Mouse (Mus musculus) testis, adult 2 months (tissue): ENCODE results near the gene Ift80. TPM values are rescaled to one million over a fixed set of nuclear protein-coding genes. Genes with fewer than 3 reads are reported as not detected.
A peak's percentile ranks its signal among the peaks of the same experiment; 100 is the strongest.

Experiments used
- H3K27ac ChIP-seq: fragments of 200-500 bp; 2 replicates; pipeline ENCODE4 v1.5.1; 2012; ENCODE audit warnings: low read depth, low read length; ENCODE audit not compliant: control insufficient read depth, insufficient read depth
- H3K27me3 ChIP-seq: fragments of 200-500 bp; 2 replicates; pipeline ENCODE4 v1.6.1; 2012; ENCODE audit warnings: mild to moderate bottlenecking, low read length, moderate library complexity; ENCODE audit not compliant: control insufficient read depth, insufficient read depth
- H3K36me3 ChIP-seq: fragments of 200-500 bp; 2 replicates; pipeline ENCODE4 v1.6.1; 2012; ENCODE audit warnings: mild to moderate bottlenecking, low read length; ENCODE audit not compliant: control insufficient read depth, insufficient read depth
- H3K4me1 ChIP-seq: fragments of 200-500 bp; 2 replicates; pipeline ENCODE4 v1.6.1; 2012; ENCODE audit warnings: low read length; ENCODE audit not compliant: control insufficient read depth, insufficient read depth
- H3K4me3 ChIP-seq: fragments of 200-500 bp; 2 replicates; pipeline ENCODE4 v1.5.1; 2012; ENCODE audit warnings: low read depth, mild to moderate bottlenecking, low read length, moderate library complexity, mixed read lengths; ENCODE audit not compliant: control insufficient read depth
- CTCF ChIP-seq: fragments of 200-500 bp; IDR thresholded peaks from 2 replicates; pipeline ENCODE4 v1.5.1; 2012; ENCODE audit warnings: low read depth, mild to moderate bottlenecking, inconsistent platforms, low read length, moderate library complexity; ENCODE audit not compliant: control insufficient read depth, insufficient read depth, insufficient replicate concordance
- POLR2A ChIP-seq: fragments of 200-500 bp; IDR thresholded peaks from 2 replicates; pipeline ENCODE4 v1.6.1; 2012; ENCODE audit warnings: low read depth, mild to moderate bottlenecking, inconsistent platforms, low read length, moderate library complexity; ENCODE audit not compliant: control insufficient read depth
- polyA plus RNA-seq: library from polyadenylated mRNA; depleted of rRNA; stranded (reverse); fragments of >200 nt; gene quantifications from 2 replicates; pipeline ENCODE4 v1.2.3, GENCODE M21; 2012

The Ift80 gene
- polyA plus RNA-seq, 1 experiment, result 30.9 TPM

GRCm38 (mm10) chr3:69017181-69017580 lies 12.8 kb upstream of the Ift80 start:
- H3K36me3 ChIP-seq, result no peaks in the 10 kb centered on the region; the same call in 1 of the 2 replicates
- H3K4me3 ChIP-seq, result no peak overlapping the region
- TF ChIP-seq POLR2A (no peak), CTCF (no peak)
- no peak overlapping the region for H3K27ac ChIP-seq
- H3K4me1 ChIP-seq, result no peaks in the 10 kb centered on the region
- no peaks in the 10 kb centered on the region for H3K27me3 ChIP-seq

- Histone ChIP-seq H3K4me3 (no peak overlapping the region), H3K36me3 (peaks cover 4% of the 10 kb centered on the region), H3K27me3 (no peaks in the 10 kb centered on the region), H3K27ac (no peak overlapping the region), H3K4me1 (peaks cover 7% of the 10 kb centered on the region)
- no peak for TF ChIP-seq CTCF
- no peak for TF ChIP-seq POLR2A
Observed at GRCm38 (mm10) chr3:69008873-69009272, 4.5 kb upstream of the Ift80 start.

DNA sequence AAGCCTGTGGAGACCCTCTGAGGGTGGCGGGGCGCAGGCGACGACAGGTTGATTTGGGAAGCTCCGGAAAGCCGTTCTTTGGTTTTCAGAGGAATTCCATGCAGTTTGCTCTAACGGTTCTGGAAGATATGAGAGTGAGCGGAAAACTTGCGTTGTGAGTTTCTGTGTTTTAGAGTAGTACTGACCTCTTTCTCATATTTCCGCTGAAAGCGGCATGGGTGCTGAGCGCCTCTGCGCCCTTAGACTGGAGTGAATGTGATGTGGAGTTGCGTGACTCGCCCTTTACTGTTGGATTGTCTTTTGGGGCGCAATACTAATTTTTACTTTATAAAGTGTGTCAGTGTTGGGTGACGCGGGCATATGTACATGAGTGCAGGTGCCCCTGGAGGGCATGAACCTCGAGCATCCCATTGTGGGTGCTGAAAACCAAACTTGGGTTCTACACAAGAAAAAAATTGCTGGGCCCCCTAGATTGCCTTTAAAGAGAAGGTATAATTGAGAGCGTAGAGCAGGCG lies 1.9 kb upstream of the Ift80 start:
- TF ChIP-seq CTCF, result no peak
- TF ChIP-seq POLR2A, result no peak
- no peaks in the 10 kb centered on the region for H3K27me3 ChIP-seq
- H3K4me3 ChIP-seq, result peak overlapping the region; percentile 96
- peaks cover 4% of the 10 kb centered on the region for H3K36me3 ChIP-seq
- peak overlapping the region; percentile 98 for H3K27ac ChIP-seq
- H3K4me1 ChIP-seq, result peaks cover 7% of the 10 kb centered on the region

DNA sequence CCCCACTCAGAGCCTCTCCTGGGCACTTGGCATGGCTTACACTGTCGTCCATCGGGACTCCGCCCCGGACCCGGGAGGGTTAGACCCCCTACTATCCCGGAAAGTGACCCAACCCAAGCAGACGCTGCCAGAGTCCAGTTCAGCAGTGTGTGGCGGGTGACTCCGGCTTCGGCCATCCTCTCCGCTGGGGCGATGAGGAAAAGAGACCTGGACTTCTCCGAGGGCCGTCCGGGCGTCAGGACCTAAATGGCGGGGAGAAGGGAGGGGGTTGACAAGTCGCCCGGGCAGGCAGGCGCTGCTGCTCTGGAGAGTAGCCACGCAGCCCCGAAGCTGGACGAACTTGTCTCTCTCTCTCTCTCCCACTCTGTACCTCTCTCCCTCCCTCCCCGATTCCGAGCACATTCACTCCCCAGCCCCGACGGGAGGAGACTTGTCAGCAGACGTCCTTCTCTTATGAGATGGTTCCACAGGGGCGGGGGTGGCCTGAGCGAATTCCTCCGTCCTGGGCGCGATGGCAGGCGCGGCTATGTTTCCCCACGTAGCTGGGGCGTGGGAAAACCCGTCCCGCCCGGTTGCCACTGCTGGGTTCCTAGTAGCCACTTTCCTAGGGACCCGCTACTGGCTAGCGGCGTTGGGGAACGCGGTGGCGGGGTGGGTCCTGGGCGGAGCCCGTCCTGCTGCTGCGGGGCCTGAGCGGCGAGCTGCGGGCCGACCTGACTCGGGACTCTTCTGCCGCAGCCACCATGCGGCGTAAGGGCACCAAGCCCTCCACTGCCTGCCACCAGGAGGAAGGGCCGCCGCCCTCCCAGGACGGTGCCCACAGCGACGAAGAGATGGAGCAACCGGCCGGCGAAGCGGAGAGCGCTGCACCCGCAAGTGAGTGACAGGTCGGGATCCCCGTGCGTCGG lies 1.2 kb upstream of the Ift80 start:
- TF ChIP-seq POLR2A (0 out of 2 replicates have a peak, but pooled peaks have one; percentile 14), CTCF (no peak)
- Histone ChIP-seq H3K4me1 (peaks cover 7% of the 10 kb centered on the region), H3K27ac (peak overlapping the region; percentile 98)

GRCm38 (mm10) chr3:69004055-69004436 lies 324 bp downstream of the Ift80 start:
- H3K27me3 ChIP-seq, result no peaks in the 10 kb centered on the region
- peaks cover 7% of the 10 kb centered on the region for H3K4me1 ChIP-seq
- TF ChIP-seq POLR2A (no peak), CTCF (no peak)
- peak overlapping the region; percentile 96 for H3K4me3 ChIP-seq
- H3K36me3 ChIP-seq, result peaks cover 4% of the 10 kb centered on the region
- H3K27ac ChIP-seq, result peak overlapping the region; percentile 98

More for the DNA sequence above, 1.2 kb upstream of the Ift80 start:
- Histone ChIP-seq H3K4me3 (peak overlapping the region; percentile 96), H3K36me3 (peaks cover 4% of the 10 kb centered on the region), H3K27me3 (no peaks in the 10 kb centered on the region)

- peaks cover 4% of the 10 kb centered on the region for H3K36me3 ChIP-seq
- no peaks in the 10 kb centered on the region for H3K27me3 ChIP-seq
- no peak for TF ChIP-seq CTCF
- TF ChIP-seq POLR2A, result no peak
- H3K4me1 ChIP-seq, result peaks cover 7% of the 10 kb centered on the region
- H3K27ac ChIP-seq, result no peak overlapping the region
- H3K4me3 ChIP-seq, result peak overlapping the region; percentile 70
Observed at GRCm38 (mm10) chr3:69002781-69003180, 1.6 kb downstream of the Ift80 start.

DNA sequence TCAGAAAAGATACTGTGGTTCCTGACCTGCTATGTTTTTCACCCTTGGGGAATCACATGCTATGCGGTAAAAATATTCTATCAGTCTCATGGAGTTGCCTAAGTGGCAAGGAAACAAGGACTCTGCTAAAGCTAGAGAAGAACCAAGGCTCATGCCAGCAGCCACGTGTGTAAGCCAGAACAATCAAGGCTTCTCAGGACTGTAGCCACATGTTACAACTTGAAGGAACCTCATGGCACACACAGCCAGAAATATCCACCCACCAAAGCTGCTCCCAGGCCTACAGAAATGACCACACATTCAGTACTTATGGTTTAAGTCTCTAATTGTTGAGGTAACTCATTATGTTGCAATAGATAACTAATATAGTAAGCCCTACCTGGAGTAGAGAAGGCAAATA lies 17.8 kb downstream of the Ift80 start:
- Histone ChIP-seq H3K4me3 (no peak overlapping the region), H3K27ac (no peak overlapping the region), H3K4me1 (no peaks in the 10 kb centered on the region), H3K36me3 (peaks cover 1% of the 10 kb centered on the region; the same call in 1 of the 2 replicates), H3K27me3 (no peaks in the 10 kb centered on the region)
- TF ChIP-seq CTCF (no peak), POLR2A (no peak)

GRCm38 (mm10) chr3:68980898-68981297 lies 23.5 kb downstream of the Ift80 start:
- no peak for TF ChIP-seq POLR2A
- no peak for TF ChIP-seq CTCF
- no peaks in the 10 kb centered on the region for H3K4me1 ChIP-seq

More at GRCm38 (mm10) chr3:68980898-68981297, 23.5 kb downstream of the Ift80 start:
- Histone ChIP-seq H3K27me3 (no peaks in the 10 kb centered on the region), H3K27ac (no peak overlapping the region), H3K36me3 (no peaks in the 10 kb centered on the region; the same call in 1 of the 2 replicates), H3K4me3 (no peak overlapping the region)
